Mouse (Mus musculus) lung, postnatal 0 days (tissue): ENCODE results near the gene Gm47791. TPM values are rescaled to one million over a fixed set of nuclear protein-coding genes. Genes with fewer than 3 reads are reported as not detected.
A peak's percentile ranks its signal among the peaks of the same experiment; 100 is the strongest.

Experiments used
- ATAC-seq: fragments of 200-750 bp; cut with Nextera tagmentation; 2 replicates; pipeline ENCODE4 v1.8.0; 2017; ENCODE audit warnings: moderate library complexity
- DNase-seq: peaks from one replicate; pipeline ENCODE4 v3.0.0-alpha.2; 2016; ENCODE audit warnings: low spot score
- H3K27ac ChIP-seq: fragments of 300-500 bp; sonication (generic); 2 replicates; pipeline ENCODE4 v1.5.1; 2014; ENCODE audit warnings: antibody characterized with exemption, mild to moderate bottlenecking, low read length, mixed read lengths
- H3K27me3 ChIP-seq: fragments of 300-500 bp; sonication (generic); replicated peaks from 2 replicates; pipeline ENCODE4 v1.6.1; 2014; ENCODE audit warnings: low read length, mixed read lengths; ENCODE audit not compliant: insufficient read depth
- H3K36me3 ChIP-seq: fragments of 300-500 bp; sonication (generic); 2 replicates; pipeline ENCODE4 v1.6.1; 2014; ENCODE audit warnings: low read length, mixed read lengths; ENCODE audit not compliant: insufficient read depth
- H3K4me1 ChIP-seq: fragments of 300-500 bp; sonication (generic); 2 replicates; pipeline ENCODE4 v1.6.1; 2014; ENCODE audit warnings: antibody characterized with exemption, low read depth, low read length, mixed read lengths; ENCODE audit not compliant: insufficient read depth
- H3K4me2 ChIP-seq: fragments of 300-500 bp; sonication (generic); replicated peaks from 2 replicates; pipeline ENCODE4 v1.6.1; 2014; ENCODE audit warnings: low read depth, mild to moderate bottlenecking, low read length, moderate library complexity, mixed read lengths
- H3K4me3 ChIP-seq: fragments of 300-500 bp; sonication (generic); 2 replicates; pipeline ENCODE4 v1.5.1; 2014; ENCODE audit warnings: low read depth, low read length
- H3K9ac ChIP-seq: fragments of 300-500 bp; sonication (generic); replicated peaks from 2 replicates; pipeline ENCODE4 v1.6.1; 2014; ENCODE audit warnings: low read depth, mild to moderate bottlenecking
- H3K9me3 ChIP-seq: fragments of 300-500 bp; sonication (generic); 2 replicates; pipeline ENCODE4 v1.6.1; 2016; ENCODE audit warnings: low read length, mixed read lengths
- CTCF ChIP-seq: IDR thresholded peaks from 2 replicates; pipeline ENCODE4 v1.5.1; 2016; ENCODE audit warnings: antibody characterized with exemption, mild to moderate bottlenecking
- EP300 ChIP-seq: IDR thresholded peaks from 2 replicates; pipeline ENCODE4 v1.6.1; 2016; ENCODE audit warnings: antibody characterized with exemption, mild to moderate bottlenecking, control low read depth
- WGBS: fragments of 180-500 bp; shearing (Covaris S2); extraction: QIAGEN DNeasy Blood & Tissue Kit; methylation state at CpG from one replicate; pipeline ENCODE4 v1.1.7; 2014; 5-methylcytosine and 5-hydroxymethylcytosine counted together
- polyA plus RNA-seq: library from polyadenylated mRNA; unstranded; fragments of >200 nt; fragmentation: Nextera tagmentation; extraction: Ambion mirVana; gene quantifications from 2 replicates; pipeline ENCODE4 v1.2.1, GENCODE M21; 2015

Gm47791 gene
- polyA plus RNA-seq, 1 experiment from 2014 or later = not detected

GRCm38 (mm10) chr1:82793110-82793509, 22.1 kb upstream of the Gm47791 start:
- no peak for DNase-seq
- no peaks in the 10 kb centered on the region for H3K36me3 ChIP-seq
- WGBS = 68% methylated on average over 3 of the region's 3 CpGs
- H3K4me1 ChIP-seq = no peaks in the 10 kb centered on the region
- no peak overlapping the region for H3K9ac ChIP-seq
- H3K4me3 ChIP-seq = no peak overlapping the region
- no peak for ATAC-seq
- H3K9me3 ChIP-seq = no peaks in the 10 kb centered on the region
- no peak overlapping the region for H3K27ac ChIP-seq
- H3K4me2 ChIP-seq = no peak overlapping the region
- H3K27me3 ChIP-seq = no peaks in the 10 kb centered on the region
- TF ChIP-seq CTCF (no peak), EP300 (no peak)

- TF ChIP-seq EP300 (no peak), CTCF (no peak)
- 91% methylated on average over 6 of the region's 6 CpGs for WGBS
Measured at GRCm38 (mm10) chr1:82792238-82792637, 21.2 kb upstream of the Gm47791 start.

GRCm38 (mm10) chr1:82791105-82791504, 20.1 kb upstream of the Gm47791 start:
- no peak overlapping the region for H3K27ac ChIP-seq
- 80% methylated on average over 11 of the region's 11 CpGs for WGBS
- ATAC-seq (no peak), DNase-seq (no peak)
- H3K27me3 ChIP-seq = no peaks in the 10 kb centered on the region
- H3K36me3 ChIP-seq = no peaks in the 10 kb centered on the region
- no peak overlapping the region for H3K4me2 ChIP-seq
- H3K4me1 ChIP-seq = peaks cover 4% of the 10 kb centered on the region; the same call in 1 of the 2 replicates
- H3K9me3 ChIP-seq = no peaks in the 10 kb centered on the region
- no peak overlapping the region for H3K9ac ChIP-seq
- no peak overlapping the region for H3K4me3 ChIP-seq
- no peak for TF ChIP-seq CTCF
- TF ChIP-seq EP300 = no peak

More at GRCm38 (mm10) chr1:82792238-82792637, 21.2 kb upstream of the Gm47791 start:
- DNase-seq (no peak), ATAC-seq (no peak)
- no peak overlapping the region for H3K4me3 ChIP-seq
- no peak overlapping the region for H3K4me2 ChIP-seq
- no peak overlapping the region for H3K9ac ChIP-seq
- H3K27ac ChIP-seq = no peak overlapping the region
- peaks cover 4% of the 10 kb centered on the region; the same call in 1 of the 2 replicates for H3K4me1 ChIP-seq
- no peaks in the 10 kb centered on the region for H3K36me3 ChIP-seq
- no peaks in the 10 kb centered on the region for H3K9me3 ChIP-seq
- no peaks in the 10 kb centered on the region for H3K27me3 ChIP-seq

GRCm38 (mm10) chr1:82788070-82788469, 17.0 kb upstream of the Gm47791 start:
- Histone ChIP-seq H3K27me3 (no peaks in the 10 kb centered on the region), H3K4me1 (peaks cover 4% of the 10 kb centered on the region; the same call in 1 of the 2 replicates), H3K27ac (no peak overlapping the region), H3K4me2 (no peak overlapping the region), H3K9me3 (no peaks in the 10 kb centered on the region), H3K9ac (no peak overlapping the region), H3K4me3 (no peak overlapping the region), H3K36me3 (no peaks in the 10 kb centered on the region)
- WGBS = 69% methylated on average over 7 of the region's 7 CpGs
- ATAC-seq (no peak), DNase-seq (no peak)
- no peak for TF ChIP-seq CTCF
- TF ChIP-seq EP300 = no peak

GRCm38 (mm10) chr1:82787414-82787813, 16.4 kb upstream of the Gm47791 start:
- WGBS = 2% methylated on average over 2 of the region's 2 CpGs

DNA sequence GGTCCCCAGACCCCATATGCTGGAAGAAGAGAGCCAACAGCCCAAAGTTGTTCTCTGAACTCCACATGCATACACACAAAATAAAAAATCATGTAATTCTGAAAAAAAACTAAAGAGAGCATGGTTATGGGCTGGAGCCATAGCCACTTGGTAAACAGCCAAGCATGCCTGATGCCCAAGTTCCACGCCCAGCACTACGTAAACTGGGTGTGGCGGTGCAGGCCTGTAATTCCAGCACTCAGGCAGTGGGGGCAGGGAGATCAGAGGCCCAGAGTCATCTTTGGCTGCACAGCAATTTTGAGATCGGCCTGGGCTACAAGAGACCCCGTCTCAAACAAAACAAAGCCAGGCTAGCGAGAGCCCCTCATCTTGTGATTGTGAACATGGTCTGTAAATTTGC, 14.5 kb upstream of the Gm47791 start:
- Histone ChIP-seq H3K4me1 (peaks cover 4% of the 10 kb centered on the region; the same call in 1 of the 2 replicates), H3K36me3 (no peaks in the 10 kb centered on the region), H3K27me3 (no peaks in the 10 kb centered on the region), H3K4me2 (no peak overlapping the region), H3K9me3 (no peaks in the 10 kb centered on the region), H3K9ac (no peak overlapping the region), H3K4me3 (no peak overlapping the region), H3K27ac (no peak overlapping the region)
- peak; percentile 82 for DNase-seq
- peak; percentile 39; the same call in 1 of the 2 replicates for TF ChIP-seq EP300
- peak; percentile 36 for TF ChIP-seq CTCF
- peak; percentile 65 for ATAC-seq
- WGBS = 38% methylated on average over 6 of the region's 6 CpGs

More at GRCm38 (mm10) chr1:82787414-82787813, 16.4 kb upstream of the Gm47791 start:
- ATAC-seq (peak; percentile 84), DNase-seq (peak; percentile 95)
- H3K9ac ChIP-seq = no peak overlapping the region
- no peaks in the 10 kb centered on the region for H3K27me3 ChIP-seq
- H3K36me3 ChIP-seq = no peaks in the 10 kb centered on the region
- peak; percentile 84 for TF ChIP-seq EP300
- peak; percentile 93 for TF ChIP-seq CTCF
- H3K27ac ChIP-seq = no peak overlapping the region
- no peaks in the 10 kb centered on the region for H3K9me3 ChIP-seq
- H3K4me2 ChIP-seq = no peak overlapping the region
- H3K4me3 ChIP-seq = no peak overlapping the region
- H3K4me1 ChIP-seq = peaks cover 4% of the 10 kb centered on the region; the same call in 1 of the 2 replicates
